Mouse (Mus musculus) brain, embryonic 14.5 days (tissue): Measurements from ENCODE around the gene Luc7l. TPM values are rescaled to one million over a fixed set of nuclear protein-coding genes. Genes with fewer than 3 reads are reported as not detected.
A peak's percentile ranks its signal among the peaks of the same experiment; 100 is the strongest.
"Not testable (repeated sequence)": the region's sequence is repeated elsewhere in the genome, so short reads cannot be mapped to it uniquely, and the experiment has no call there.

Source experiments
- DNase-seq: peaks from one replicate; pipeline ENCODE4 v3.0.0-alpha.2; 2011; ENCODE audit warnings: low read depth
- CTCF ChIP-seq: fragments of 200-500 bp; IDR thresholded peaks from 2 replicates; pipeline ENCODE4 v1.5.1; 2012; ENCODE audit warnings: inconsistent platforms, mild to moderate bottlenecking, moderate library complexity, borderline replicate concordance; ENCODE audit not compliant: insufficient read depth, insufficient read length; ENCODE audit errors: extremely low read depth
- POLR2A ChIP-seq: fragments of 200-500 bp; IDR thresholded peaks from 2 replicates; pipeline ENCODE4 v1.6.1; 2012; ENCODE audit warnings: mild to moderate bottlenecking, inconsistent platforms, borderline replicate concordance; ENCODE audit not compliant: poor library complexity, insufficient read depth, insufficient read length, severe bottlenecking; ENCODE audit errors: extremely low read depth
- polyA plus RNA-seq: library from polyadenylated mRNA; depleted of rRNA; stranded (reverse); fragments of >200 nt; gene quantifications from 2 replicates; pipeline ENCODE4 v1.2.3, GENCODE M21; 2012; rRNA removed

Luc7l gene
- polyA plus RNA-seq, 1 experiment = 111 TPM

GRCm38 (mm10) chr17:26262384-26262783 lies 9.7 kb downstream of the Luc7l start:
- DNase-seq = no peak
- TF ChIP-seq CTCF (no peak), POLR2A (no peak)

- no peak for DNase-seq
- TF ChIP-seq CTCF (peak; percentile 22; the same call in 1 of the 2 replicates), POLR2A (no peak)
These were observed 16.2 kb downstream of the Luc7l start for GRCm38 (mm10) chr17:26268851-26269250.

GRCm38 (mm10) chr17:26269577-26269976 lies 16.9 kb downstream of the Luc7l start:
- DNase-seq = not testable (repeated sequence)

- no peak for TF ChIP-seq CTCF
- no peak for TF ChIP-seq POLR2A
- DNase-seq = no peak
These were observed 19.9 kb downstream of the Luc7l start for GRCm38 (mm10) chr17:26272586-26272985.

GRCm38 (mm10) chr17:26275933-26276332 lies 23.2 kb downstream of the Luc7l start:
- DNase-seq = no peak
- TF ChIP-seq CTCF (no peak), POLR2A (no peak)

DNA sequence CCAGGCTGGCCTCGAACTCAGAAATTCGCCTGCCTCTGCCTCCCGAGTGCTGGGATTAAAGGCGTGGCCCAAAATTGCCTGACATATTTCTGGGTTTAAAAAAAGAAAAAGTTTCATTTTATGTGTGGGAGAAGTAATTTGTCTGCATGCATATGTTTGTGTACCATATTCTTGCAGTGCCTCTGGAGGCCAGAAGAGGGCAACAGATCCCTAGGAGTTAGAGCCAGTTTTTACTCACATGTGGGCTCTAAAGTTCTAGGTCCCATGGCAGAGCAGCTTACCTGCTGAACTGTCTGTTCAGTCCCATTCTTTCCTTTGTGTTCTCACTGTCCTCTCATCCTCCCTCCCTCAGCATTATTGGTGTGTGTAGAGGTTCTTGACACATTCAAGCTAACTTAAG lies 24.0 kb downstream of the Luc7l start:
- peak; percentile 52 for DNase-seq
- TF ChIP-seq POLR2A = no peak
- peak; percentile 65; the same call in 1 of the 2 replicates for TF ChIP-seq CTCF

DNA sequence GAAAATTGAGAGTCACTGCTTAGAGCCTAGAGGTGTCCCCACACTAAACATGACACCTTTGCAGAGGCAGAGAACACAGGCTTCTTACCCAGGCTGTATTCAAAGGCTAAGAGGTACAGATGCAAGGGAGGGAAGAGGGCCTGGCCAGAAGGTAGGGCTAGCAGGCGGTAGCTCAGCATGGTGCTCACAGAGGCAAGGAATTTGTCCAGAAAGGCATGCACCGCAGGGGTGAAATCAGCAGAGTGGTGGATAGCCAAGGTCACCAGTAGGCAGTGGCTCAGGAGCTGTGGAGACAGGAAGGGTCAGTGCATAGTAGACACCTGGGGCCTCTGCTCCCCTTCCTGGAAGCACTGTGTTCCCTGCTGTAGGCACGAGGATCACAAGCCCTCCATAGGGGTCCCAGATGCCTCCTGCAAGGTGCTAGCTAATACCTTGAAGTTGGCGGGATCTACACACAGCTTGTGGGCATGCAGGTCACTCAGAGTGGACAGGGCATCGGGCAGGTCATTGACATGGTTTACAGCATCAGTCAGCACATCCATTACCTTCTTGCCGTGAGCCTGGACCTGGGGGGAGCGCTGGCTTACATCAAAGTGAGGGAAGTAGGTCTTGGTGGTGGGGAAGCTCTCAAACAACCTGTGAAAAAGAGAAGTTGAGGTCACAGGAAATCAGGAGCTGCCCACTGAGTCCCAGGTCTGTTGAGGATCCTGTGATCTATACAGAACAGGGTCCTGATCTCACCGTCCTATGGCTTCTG lies 33.7 kb downstream of the Luc7l start:
- TF ChIP-seq CTCF (no peak), POLR2A (no peak)
- DNase-seq = no peak

- TF ChIP-seq POLR2A = no peak
- no peak for TF ChIP-seq CTCF
These were observed 36.8 kb downstream of the Luc7l start for GRCm38 (mm10) chr17:26289475-26289874.

GRCm38 (mm10) chr17:26298318-26298717 lies 45.6 kb downstream of the Luc7l start:
- DNase-seq = not testable (repeated sequence)

More at GRCm38 (mm10) chr17:26289475-26289874, 36.8 kb downstream of the Luc7l start:
- DNase-seq = no peak

- peak; percentile 88 for DNase-seq
- TF ChIP-seq CTCF = peak; percentile 74
- TF ChIP-seq POLR2A = no peak
These were observed 61.6 kb downstream of the Luc7l start for GRCm38 (mm10) chr17:26314291-26314690.

- no peak for DNase-seq
- TF ChIP-seq POLR2A (no peak), CTCF (no peak)
These were observed 62.8 kb downstream of the Luc7l start for GRCm38 (mm10) chr17:26315474-26315873.

DNA sequence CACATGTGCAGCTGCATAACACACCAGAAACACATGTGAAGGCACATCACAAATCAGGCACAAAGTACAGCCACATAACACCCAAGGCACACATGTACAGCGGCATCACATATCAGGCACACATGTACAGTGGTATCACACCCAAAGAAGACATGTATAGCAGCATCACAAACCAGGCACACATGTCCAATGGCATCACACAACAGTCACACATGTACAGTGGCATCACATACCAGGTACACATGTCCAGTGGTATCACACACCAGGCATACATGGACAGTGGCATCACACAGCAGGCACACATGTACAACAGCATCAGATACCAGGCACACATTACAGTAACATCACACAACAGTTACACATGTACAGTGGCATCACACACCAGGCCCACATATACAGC lies 65.7 kb downstream of the Luc7l start:
- no peak for TF ChIP-seq CTCF
- no peak for TF ChIP-seq POLR2A

More for the DNA sequence above, 65.7 kb downstream of the Luc7l start:
- no peak for DNase-seq

Other genes with a start within 250 kb of the Luc7l start
- gene Rab11fip3, start 183.3 kb upstream of the Luc7l start, polyA plus RNA-seq = 68.5 and 82.4 TPM in 2 replicates
- 26.8 and 28.6 TPM in 2 replicates for gene Decr2, start 162.6 kb upstream of the Luc7l start, polyA plus RNA-seq
- 35.1 and 61.4 TPM in 2 replicates for gene Nme4, start 157.3 kb upstream of the Luc7l start, polyA plus RNA-seq
- 11.8 and 12.9 TPM in 2 replicates for gene Tmem8, start 139.6 kb upstream of the Luc7l start, polyA plus RNA-seq
- gene Mrpl28, start 129.4 kb upstream of the Luc7l start, polyA plus RNA-seq = 94.9 and 119 TPM in 2 replicates
- gene Axin1, start 114.2 kb upstream of the Luc7l start, polyA plus RNA-seq = 27.9 and 31.6 TPM in 2 replicates
- gene Pdia2, start 53.8 kb upstream of the Luc7l start, polyA plus RNA-seq = 0.09 and 0.14 TPM in 2 replicates
- 6.7 and 12.4 TPM in 2 replicates for gene Rgs11, start 49.9 kb upstream of the Luc7l start, polyA plus RNA-seq
- gene Arhgdig, start 45.1 kb upstream of the Luc7l start, polyA plus RNA-seq = 31.6 and 47.6 TPM in 2 replicates
- gene Fam234a, start 8.7 kb upstream of the Luc7l start, polyA plus RNA-seq = 28.5 and 33.7 TPM in 2 replicates
- 11.7 and 12.2 TPM in 2 replicates for gene Neurl1b, start 161.9 kb downstream of the Luc7l start, polyA plus RNA-seq